Comparison of ENCODE assay signal across 12 mouse cellular contexts in genomic region chr7:54633930-54634329, GRCm38 (mm10).
DNase-seq lines count a peak whose midpoint lies in the region; ATAC-seq and TF ChIP-seq lines count a peak whose summit lies in the region.
"Had no signal": no experiment of that assay in that cellular context is flagged by ENCODE, and none has a peak within 500 bp of the region (broad histone marks: within the 10 kb centered on the region; RNA-seq: fewer than 3 reads in every experiment).

No protein-coding gene starts in this region.

- no peak for TF ChIP-seq POLR2A in brain, embryonic 14.5 days (IDR thresholded peaks at IDR 0.05; ENCODE audit: borderline replicate concordance, extremely low read depth, insufficient read depth, insufficient read length, poor library complexity, severe bottlenecking)
- no peak for TF ChIP-seq POLR2A in heart, adult 2 months (IDR thresholded peaks at IDR 0.05; ENCODE audit: insufficient read depth, low read depth, low read length)

- no peak overlapping the region for H3K9ac ChIP-seq in embryonic facial prominence, embryonic 14.5 days (ENCODE audit: low read depth, low read length)
- H3K9ac ChIP-seq in heart, adult 2 months (ENCODE audit: low read depth, low read length): no peak overlapping the region
- H3K9ac ChIP-seq: hindbrain, embryonic 15.5 days; liver, embryonic 15.5 days had no signal

- WGBS in embryonic facial prominence, embryonic 14.5 days: 59% methylated on average over 6 of the region's 6 CpGs
- 83% methylated on average over 6 of the region's 6 CpGs for WGBS in embryonic facial prominence, embryonic 10.5 days
- WGBS in heart, adult 2 months: 75% methylated on average over 6 of the region's 6 CpGs

- H3K4me3 ChIP-seq in embryonic facial prominence, embryonic 14.5 days (ENCODE audit: low read depth, low read length): no peak overlapping the region
- no peak overlapping the region for H3K4me3 ChIP-seq in embryonic facial prominence, embryonic 10.5 days
- H3K4me3 ChIP-seq in heart, adult 2 months: no peak overlapping the region
- H3K4me3 ChIP-seq: hindbrain, embryonic 15.5 days; liver, embryonic 15.5 days had no signal

- H3K9me3 ChIP-seq in embryonic facial prominence, embryonic 14.5 days (ENCODE audit: control insufficient read depth, low read length): no peaks in the 10 kb centered on the region
- no peaks in the 10 kb centered on the region for H3K9me3 ChIP-seq in embryonic facial prominence, embryonic 10.5 days
- H3K9me3 ChIP-seq: hindbrain, embryonic 15.5 days; liver, embryonic 15.5 days had no signal

- no peak overlapping the region for H3K4me2 ChIP-seq in embryonic facial prominence, embryonic 14.5 days (ENCODE audit: low read depth, low read length)
- H3K4me2 ChIP-seq: heart, embryonic 11.5 days; hindbrain, embryonic 15.5 days; liver, embryonic 15.5 days had no signal

- intact Hi-C loops in heart, adult 2 months (cut with DNase I): no loop called here

- H3K36me3 ChIP-seq in embryonic facial prominence, embryonic 14.5 days (ENCODE audit: control insufficient read depth, insufficient read depth, low read length): no peaks in the 10 kb centered on the region
- H3K36me3 ChIP-seq in embryonic facial prominence, embryonic 10.5 days (replicated peaks): no peaks in the 10 kb centered on the region
- H3K36me3 ChIP-seq in heart, adult 2 months (ENCODE audit: control insufficient read depth, insufficient read depth, low read length): no peaks in the 10 kb centered on the region
- H3K36me3 ChIP-seq: hindbrain, embryonic 15.5 days; liver, embryonic 15.5 days had no signal

- H3K4me1 ChIP-seq in embryonic facial prominence, embryonic 14.5 days (ENCODE audit: control insufficient read depth, insufficient read depth, low read length): no peaks in the 10 kb centered on the region
- no peaks in the 10 kb centered on the region for H3K4me1 ChIP-seq in embryonic facial prominence, embryonic 10.5 days
- no peaks in the 10 kb centered on the region for H3K4me1 ChIP-seq in heart, adult 2 months (ENCODE audit: control insufficient read depth, insufficient read depth, low read length)
- H3K4me1 ChIP-seq: hindbrain, embryonic 15.5 days; liver, embryonic 15.5 days had no signal

- no peaks in the 10 kb centered on the region for H3K79me2 ChIP-seq in heart, adult 2 months (replicated peaks; ENCODE audit: control insufficient read depth, insufficient read depth, low read length)

- ATAC-seq in embryonic facial prominence, embryonic 14.5 days (ENCODE audit: low read depth): no peak
- no peak for ATAC-seq in erythroblast, adult 5-6 weeks (replicated peaks; ENCODE audit: low FRiP score, poor library complexity, severe bottlenecking)

- DNase-seq in embryonic facial prominence, embryonic 14.5 days (ENCODE audit: low spot score): peak; percentile 45
- DNase-seq in embryonic facial prominence, embryonic 10.5 days (ENCODE audit: low spot score): no peak
- peak; percentile 86 for DNase-seq in brain, embryonic 14.5 days (ENCODE audit: low read depth)
- DNase-seq in cerebellum, postnatal 36 days: peak; percentile 12 to 17
- peak; percentile 4 to 7 for DNase-seq in layer of hippocampus, postnatal 25 days (ENCODE audit: extremely low spot score in 1 of 2, low spot score in 1 of 2)
- DNase-seq in heart, adult 2 months: no peak
- DNase-seq in thymus, postnatal 25 days: no peak
- DNase-seq: kidney, postnatal 14 days had no signal

- no peak for TF ChIP-seq EP300 in heart, adult 2 months (IDR thresholded peaks at IDR 0.05; ENCODE audit: insufficient read depth, low read depth, low read length)

- no peaks in the 10 kb centered on the region for H3K27me3 ChIP-seq in embryonic facial prominence, embryonic 14.5 days (replicated peaks; ENCODE audit: control insufficient read depth, insufficient read depth, low read length)
- H3K27me3 ChIP-seq in embryonic facial prominence, embryonic 10.5 days (replicated peaks; ENCODE audit: low read depth, poor library complexity, severe bottlenecking): no peaks in the 10 kb centered on the region
- no peaks in the 10 kb centered on the region for H3K27me3 ChIP-seq in heart, adult 2 months (ENCODE audit: control insufficient read depth, insufficient read depth, low read length)
- H3K27me3 ChIP-seq: hindbrain, embryonic 15.5 days; liver, embryonic 15.5 days had no signal

- no peak overlapping the region for H3K27ac ChIP-seq in embryonic facial prominence, embryonic 14.5 days (replicated peaks; ENCODE audit: low read depth, low read length)
- no peak overlapping the region for H3K27ac ChIP-seq in embryonic facial prominence, embryonic 10.5 days (replicated peaks)
- H3K27ac ChIP-seq in heart, adult 2 months: no peak overlapping the region
- H3K27ac ChIP-seq: hindbrain, embryonic 15.5 days; liver, embryonic 15.5 days had no signal

- no peak for TF ChIP-seq CTCF in brain, embryonic 14.5 days (IDR thresholded peaks at IDR 0.05; ENCODE audit: borderline replicate concordance, extremely low read depth, insufficient read depth, insufficient read length)
- no peak for TF ChIP-seq CTCF in heart, adult 2 months (IDR thresholded peaks at IDR 0.05)

Comparison
In these comparisons a context has a peak if more than half of its experiments do, and no peak if none do; other contexts are left out.
1. DNase-seq: peak in embryonic facial prominence, embryonic 14.5 days (single experiment), brain, embryonic 14.5 days (single experiment), cerebellum, postnatal 36 days (2 of 2) and layer of hippocampus, postnatal 25 days (2 of 2); none in embryonic facial prominence, embryonic 10.5 days (single experiment), heart, adult 2 months (0 of 2) and thymus, postnatal 25 days (single experiment).